Mouse (Mus musculus) adrenal gland, adult (tissue): ENCODE data around the gene Plxna1.

Source experiments
- DNase-seq, 2 experiments: peaks; one replicate each; pipeline ENCODE4 v3.0.0; 2022 to 2023; ENCODE audit warnings: low spot score in 1 of 2; ENCODE audit not compliant: inconsistent age in 2 of 2

Plxna1 gene

DNA sequence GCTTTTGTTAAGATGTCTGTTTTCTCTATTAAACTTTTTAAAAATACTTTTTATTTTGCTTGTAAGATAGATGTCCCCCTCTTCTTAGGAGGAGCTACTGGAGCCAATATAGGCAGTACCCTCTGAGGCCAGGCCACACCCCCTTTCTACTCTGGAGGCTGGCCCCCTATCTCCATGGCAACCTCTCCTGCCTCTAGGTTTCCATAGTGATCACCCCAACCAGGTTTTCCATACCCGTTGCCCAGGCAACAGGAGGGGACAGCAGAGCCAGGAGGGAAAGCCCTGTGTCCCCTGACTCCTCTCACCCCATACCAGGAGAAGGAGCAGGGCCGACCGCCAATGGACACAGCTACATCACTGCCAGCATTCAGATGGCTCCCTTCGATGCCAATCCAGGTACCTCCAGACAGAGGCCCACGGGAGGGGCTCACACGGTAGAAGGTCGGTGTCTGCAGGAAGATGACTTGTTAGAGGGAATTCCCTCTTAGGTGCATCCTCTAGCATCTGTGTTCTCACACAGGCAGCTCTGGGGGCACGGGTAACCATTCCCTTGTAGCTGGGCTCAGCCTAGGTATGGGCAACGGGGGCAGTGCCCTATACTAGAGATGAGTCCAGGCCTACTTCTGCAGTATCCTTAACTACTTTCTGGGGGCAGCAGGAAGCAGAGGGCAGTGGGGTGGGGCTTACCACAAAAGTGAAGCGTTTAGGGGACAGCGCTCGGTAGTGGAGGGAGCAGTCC lies 28.3 kb downstream of the Plxna1 start:
- no peak for DNase-seq

DNA sequence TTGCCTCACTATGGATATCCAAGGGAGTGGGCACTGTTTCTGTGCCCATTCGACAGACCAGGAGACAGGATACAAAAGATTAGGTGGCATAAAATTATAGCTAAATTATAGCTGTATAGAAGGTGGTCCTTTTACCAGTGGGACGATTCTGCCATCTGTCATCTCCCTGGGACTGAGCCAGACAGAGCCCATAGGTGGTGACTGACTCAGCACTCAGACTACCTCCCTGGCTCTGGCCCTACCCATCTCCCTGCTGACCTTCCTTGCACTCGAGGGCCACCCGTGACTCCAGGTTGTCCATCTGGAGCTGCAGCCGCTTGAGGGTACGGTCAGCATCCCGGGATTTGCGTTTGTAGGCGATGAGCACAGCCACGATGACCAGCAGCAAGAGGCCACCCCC lies 31.5 kb downstream of the Plxna1 start:
- no peak for DNase-seq

DNA sequence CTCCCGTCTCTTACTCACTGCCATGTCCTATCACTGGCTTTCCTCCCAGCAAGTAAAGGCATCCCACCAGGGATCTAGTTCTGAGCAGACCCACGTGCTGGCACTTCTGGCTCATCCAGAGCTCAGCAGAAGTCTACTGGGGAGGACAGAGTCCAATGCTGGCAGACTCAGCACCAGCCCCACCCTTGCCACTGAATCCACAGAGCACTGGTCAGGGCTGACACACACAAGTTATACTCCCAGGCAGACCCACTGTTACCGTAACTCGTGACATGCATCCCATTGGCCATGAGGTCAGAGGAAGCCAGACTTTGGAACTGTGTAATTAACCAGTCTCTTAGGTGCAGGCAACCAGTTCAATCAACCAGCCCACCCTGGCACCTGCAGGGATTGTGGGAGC lies 33.8 kb downstream of the Plxna1 start:
- no peak for DNase-seq

DNA sequence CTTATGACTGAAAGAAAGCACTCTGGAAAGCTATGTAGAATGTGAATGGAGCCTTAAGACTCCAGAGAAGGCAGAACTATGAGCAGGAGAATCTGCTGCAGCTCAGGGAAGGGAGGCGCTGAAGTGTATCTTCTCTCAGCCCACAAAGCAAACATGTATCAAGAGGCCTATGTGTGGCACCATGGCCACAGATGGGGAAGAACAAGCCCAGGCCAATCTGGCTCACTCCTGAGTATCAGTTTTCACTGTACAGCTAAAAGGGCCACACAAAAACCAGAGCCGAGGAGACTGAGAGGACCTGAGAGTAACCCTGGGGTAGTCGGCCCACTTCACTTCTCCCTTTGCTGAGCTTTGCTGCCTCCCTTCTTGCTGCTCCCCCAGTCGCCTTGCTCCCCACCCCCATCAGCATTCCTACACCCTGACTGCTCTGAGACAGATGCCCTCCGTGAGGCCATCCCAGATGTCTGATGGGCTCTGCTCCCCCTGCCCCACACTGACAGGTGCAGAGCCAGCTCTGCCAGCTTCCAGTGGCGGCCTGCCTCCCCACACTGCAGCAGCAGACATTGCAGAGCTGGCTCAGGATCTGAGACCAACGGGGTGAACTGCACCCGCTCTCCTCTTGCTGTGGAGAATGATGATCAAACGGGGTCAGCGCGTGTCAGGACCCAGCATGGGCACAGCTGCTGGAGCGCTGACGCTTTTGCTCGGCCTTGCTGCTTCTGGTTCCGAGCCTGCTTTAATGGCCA lies 34.5 kb downstream of the Plxna1 start:
- no peak for DNase-seq

DNA sequence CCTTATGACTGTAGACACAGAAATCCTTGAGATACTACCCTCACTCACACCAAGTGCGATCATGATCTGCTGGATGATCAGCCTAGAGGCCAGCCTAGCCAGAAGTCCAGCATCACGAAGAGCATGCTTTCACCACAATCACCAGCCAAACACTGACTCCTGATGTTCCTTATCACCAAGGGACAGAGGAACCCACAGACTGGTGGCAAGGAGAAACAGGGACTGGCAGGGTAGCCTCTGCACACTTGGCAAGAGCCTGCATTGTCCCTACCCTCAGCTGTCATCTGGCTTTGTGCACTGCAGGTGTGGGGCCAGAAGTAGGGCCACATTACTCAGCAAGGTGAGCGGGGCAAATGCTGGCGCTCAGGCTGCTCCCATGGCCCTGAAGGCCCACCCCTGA lies 37.6 kb downstream of the Plxna1 start:
- no peak for DNase-seq

DNA sequence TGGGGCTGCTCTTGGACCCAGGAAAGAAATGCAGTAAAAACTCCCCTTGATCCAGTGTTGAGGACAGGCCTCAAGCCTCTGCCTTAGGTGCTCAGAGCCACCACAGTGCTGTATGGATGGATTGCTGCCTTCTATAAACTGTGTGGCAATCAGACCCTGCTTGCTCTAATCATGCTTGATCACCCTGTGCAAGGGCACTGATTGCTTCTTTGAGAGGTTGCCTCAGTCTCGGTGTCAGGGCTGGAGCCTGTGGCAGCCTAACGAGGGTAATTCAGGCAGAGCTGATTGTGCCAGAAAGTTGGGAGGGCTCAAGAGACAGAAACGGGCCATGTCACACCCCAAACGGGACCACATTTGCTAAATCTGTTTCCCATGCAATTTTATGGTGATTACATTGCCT lies 47.2 kb downstream of the Plxna1 start:
- DNase-seq = peak in 1 of 2 experiments; percentile 61

DNA sequence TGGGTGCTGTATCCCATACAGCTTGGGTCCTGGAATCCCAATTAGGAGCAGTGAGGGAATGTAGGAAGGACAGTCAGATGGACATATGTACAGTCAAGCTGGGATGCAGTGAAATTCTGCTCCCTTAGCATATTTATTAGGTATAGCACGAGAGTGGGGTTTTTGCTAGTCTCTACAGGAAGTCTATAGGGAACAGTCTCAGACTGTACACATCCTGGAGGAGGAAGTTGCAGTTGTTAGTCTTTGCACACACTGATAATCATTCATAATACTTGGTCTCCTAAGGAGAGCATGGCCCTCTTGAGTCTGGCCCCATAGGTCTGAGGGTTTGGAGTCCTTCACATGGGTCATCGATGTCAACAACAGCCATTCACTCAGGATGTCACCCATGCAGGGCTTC lies 50.9 kb downstream of the Plxna1 start:
- no peak for DNase-seq

DNA sequence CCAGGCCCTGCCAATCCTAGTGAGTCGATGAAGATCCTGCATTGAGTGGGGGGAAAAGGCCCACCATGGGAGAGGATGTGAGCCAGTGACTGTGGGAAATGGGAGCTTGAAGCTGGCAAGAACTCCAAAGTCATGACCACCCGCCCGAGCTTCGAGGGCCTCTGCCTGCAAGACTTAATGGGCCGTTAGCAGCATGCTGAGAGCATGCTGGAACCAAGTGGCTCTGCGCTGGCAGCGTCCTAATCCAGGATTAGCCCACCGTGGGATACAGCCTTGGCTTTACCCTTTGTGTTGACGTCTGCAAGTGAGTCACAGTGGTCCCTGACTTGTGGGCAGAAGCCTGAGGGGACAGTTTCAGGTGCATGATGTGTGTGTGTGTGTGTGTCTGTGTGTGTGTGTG lies 52.2 kb downstream of the Plxna1 start:
- DNase-seq = no peak

DNA sequence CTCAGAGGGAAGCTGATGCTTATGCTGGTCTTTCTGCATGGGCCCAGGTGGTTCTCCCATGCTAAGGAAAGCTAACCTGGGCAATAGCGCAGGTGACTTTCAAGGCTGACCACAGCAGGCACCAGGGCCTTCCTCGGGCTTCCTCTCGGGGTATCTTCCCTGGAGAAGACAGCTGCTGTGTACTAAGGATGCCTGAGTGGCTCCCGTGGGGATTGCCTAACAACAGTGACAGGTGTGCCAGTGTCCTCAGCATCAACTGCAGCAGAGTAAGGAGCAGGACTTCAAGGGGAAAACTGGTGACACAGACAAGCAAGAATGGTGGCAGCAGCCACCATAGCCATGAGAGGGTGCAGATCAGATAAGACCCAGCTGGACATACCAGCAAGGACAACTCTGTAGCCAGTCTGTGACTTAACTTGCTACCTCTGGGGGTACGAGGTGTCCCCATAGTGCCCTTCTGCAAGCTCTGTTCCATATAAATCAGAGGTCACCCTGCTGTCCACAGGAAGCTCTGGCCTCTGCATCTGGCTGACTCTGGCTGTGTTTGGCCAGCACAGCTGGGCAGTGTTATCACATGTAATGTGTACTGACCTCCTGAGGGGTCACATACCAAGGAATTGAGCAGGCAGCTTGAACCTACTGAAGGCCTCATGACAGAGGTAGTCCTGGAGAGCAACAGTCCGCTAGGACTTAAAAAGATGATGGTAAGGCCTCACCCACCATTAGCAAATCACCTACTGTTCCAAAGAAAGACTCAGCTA lies 54.0 kb downstream of the Plxna1 start:
- DNase-seq = no peak

DNA sequence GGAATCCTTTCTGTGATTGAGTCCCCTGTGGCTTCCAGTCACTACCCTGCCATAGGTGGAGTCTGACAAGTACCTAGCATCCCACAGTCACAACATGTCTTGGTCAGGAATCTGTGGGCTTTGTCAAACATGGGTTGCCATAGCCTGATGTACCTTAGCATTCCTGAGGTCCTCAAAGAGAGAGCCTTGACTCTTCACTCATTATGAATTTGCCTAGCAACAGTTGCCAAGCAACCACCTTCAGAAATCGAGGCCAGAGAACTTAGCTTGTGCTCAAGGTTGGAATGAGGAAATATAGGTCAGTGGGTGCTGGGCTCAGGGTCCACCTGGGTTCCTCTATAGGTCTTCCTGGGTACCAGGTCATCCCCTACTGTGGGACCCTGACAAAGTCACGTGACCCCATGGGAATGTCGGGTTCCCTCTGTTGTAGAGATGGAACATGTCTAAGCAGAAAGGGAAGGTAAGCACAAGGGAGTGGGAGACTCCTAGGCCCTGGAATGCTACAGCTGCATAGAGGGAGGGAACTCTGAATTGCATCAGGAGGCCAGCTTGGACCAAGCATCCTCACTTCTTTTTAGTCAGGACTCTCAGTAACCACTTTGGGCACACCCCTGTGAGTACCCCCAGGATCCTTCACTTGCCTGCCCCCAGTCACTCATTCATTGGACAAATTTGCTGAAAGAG lies 57.9 kb downstream of the Plxna1 start:
- DNase-seq = peak in 1 of 2 experiments; percentile 73

DNA sequence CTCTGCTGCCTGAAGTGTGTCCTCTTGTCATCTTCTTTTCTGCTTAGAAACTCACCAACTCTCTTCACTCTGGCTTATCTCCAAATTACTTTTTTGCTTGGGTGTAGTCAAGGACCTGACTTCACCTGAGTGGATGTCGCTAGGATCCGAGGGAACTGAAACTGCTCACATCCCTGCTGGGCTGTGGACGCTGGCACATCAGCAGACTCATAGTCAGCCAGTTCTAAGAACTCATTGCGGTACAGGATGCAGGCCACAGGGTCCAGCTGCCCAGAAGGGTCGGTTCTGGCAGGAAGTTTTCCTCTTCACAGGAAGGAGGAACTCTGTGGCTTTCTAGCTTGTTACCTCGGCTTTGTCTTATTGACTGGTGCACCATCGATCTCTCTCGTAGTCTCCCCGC lies 62.6 kb downstream of the Plxna1 start:
- DNase-seq = no peak

DNA sequence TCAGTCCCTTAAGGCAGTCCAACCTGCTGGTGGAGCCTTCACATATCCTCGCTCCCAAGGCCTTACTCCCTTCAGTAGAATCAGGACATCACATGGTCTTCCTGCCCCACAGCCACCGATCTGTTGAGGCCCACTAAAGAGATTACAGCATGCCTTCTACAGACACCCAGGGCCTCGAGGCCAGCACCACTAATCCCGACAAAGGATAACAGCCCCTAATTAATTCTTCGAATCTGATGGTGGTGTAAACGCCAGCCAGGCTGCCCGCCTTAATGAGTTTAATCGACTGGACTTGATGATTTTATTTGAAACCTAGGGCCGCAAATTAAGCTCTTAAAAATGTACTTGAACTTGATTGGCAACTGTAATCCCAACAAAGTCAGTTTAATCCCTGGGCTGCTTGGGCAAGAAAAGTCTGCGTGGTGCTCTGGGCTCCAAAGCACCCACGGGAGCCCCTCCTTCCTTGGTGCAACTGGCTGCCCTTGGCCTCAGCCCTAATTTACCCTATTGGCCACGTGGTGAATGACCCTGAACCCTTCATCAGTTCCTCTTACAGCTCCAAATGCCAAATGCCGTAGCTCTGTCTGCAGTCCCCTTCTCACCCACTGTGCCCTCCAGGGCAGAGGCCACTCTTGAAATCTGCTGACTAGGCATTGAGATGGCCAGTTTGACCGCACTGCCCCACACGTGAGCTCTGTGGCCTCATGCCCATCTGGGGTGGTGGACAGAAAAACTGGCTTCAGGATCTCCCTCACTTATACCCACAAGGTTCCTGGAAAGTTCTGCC lies 65.3 kb downstream of the Plxna1 start:
- peak in 1 of 2 experiments; percentile 59 for DNase-seq

DNA sequence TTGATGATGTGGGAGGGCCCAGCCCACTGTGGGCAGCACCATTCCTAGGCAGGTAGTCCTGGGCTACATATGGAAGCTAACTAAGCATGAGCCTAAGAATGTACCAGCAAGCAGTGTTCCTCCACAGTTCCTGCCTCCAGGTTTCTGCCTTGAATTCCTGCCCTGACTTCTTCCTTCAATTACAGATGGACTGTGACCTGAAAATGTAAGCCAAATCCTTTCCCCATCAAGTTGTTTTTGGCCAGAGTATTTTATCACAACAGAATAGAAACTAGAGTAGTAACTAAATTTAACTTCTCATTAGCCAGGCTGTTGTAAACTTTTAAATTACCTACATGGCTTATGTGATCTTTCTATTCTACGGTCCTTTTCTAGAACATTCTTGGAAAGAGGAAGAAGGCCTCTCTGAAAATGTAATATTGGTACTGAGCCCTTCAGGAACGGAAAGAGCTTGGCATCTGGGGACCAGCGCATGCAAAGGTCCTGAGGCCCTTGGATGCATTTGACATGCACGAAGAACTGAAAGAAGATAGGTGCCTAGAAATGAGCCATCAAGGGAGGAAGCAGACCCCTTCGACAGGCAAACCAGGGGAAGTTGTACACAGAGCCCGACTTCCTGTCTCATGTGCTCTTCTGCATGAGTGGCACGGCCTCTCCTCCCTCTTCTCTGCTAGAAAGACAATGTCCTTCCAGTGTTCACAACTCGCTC lies 66.3 kb downstream of the Plxna1 start:
- no peak for DNase-seq

DNA sequence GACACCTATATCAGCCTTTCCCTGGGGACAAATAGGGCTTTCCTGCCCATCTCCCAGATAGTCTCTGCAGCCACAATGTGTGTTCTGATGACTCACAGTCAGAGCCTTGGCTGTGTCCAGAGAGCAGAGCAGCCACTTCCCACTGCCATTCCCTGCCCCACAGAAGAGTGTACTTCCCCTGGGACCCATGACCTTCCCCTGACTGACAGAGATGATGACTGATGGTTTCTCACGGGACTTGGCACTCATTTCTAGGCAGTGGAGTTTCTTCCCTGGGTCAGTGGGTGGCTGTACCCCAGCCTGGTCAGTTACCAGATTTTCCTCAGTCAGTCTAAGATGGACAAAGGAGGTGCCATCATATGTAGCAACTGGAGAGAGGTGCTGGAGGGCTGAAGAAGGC lies 67.8 kb downstream of the Plxna1 start:
- no peak for DNase-seq

DNA sequence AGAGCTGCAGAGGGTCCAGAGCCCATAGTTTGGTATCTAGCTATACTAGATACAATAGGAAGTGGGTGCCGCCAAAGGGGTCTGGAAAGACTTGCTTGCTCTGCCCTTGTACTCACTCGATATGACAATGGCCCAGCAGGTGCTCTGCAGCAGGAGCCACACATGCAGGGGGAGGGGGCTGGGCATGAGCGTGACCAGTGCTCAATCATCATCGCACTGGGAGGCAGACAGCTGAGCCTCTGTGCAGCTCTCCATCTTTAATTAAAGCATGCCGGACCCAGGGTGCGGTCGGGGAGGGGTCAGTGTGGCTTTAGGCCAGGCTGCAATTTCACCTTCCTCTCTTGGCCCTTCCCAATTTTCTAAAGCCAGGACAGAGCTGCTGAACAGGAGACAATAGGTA lies 70.9 kb downstream of the Plxna1 start:
- no peak for DNase-seq

DNA sequence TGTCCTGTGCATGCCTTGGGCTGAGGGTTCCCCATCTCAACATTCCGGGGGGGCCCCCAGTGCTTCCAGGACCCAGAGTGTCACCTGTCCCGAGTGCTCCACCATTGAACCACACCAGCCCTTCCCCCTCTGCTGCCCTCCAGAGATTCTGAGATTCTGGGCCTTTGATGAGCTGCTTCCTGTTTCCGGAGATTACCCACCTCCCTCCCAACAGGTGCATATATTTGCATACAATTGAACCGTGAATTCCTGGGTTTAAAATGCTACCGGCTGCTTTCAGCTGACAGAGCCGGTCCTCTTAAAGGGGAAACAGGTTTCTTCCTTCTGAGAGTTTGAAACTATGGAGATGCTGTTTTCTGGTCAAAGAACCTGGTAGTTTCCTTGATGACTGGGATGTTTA lies 74.3 kb downstream of the Plxna1 start:
- DNase-seq = no peak

DNA sequence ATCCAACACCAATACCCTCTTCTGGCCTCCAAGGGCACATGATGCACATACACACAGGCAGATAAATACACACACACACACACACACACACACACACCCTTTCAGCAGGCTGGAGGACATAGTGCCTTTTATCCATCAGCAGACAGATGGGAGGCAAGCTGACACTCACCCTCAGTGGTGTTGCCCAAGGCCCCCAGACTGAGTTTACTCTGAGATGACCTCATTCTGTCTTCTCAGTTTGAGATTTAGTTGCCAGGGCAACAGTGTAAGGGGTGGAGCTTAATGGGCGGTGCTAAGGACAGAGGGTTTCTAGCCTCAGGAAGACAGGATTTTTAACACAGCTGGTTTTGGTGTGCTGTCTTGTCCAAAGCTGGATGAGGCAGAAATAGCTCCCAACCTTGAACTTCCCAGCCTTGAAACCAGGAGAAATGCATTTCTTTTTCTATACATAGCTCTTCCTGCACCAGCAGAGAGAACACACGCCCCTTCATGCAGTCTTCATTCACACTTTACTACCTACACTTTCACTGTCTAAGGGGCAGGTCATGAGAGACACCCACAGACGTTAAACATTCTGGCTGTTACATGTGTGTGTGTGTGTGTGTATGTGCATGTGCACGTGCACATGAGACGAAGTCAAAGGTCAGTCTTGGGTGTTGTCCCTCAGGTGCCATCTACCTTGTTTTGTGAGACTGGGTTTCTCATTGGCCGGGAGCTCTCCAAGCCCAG lies 75.6 kb downstream of the Plxna1 start:
- DNase-seq = peak; percentile 86 to 94

DNA sequence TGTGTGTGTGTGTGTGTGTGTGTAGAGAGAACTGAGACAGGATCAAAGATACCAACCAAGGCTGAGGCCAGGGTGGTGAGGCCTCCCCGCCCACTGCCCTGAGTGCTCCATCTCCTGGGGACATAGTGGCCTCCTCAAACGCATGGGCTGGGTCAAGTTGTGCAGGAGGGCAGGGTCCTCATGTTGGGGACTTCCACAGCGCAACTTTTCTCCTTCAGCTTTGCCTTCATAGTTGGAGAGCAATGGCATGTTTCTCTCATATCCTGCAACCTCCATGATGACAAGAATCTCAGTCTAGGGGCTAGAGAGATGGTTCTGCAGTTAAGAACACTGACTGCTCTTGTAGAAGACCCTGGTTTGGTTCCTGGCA lies 76.1 kb downstream of the Plxna1 start:
- DNase-seq = no peak

DNA sequence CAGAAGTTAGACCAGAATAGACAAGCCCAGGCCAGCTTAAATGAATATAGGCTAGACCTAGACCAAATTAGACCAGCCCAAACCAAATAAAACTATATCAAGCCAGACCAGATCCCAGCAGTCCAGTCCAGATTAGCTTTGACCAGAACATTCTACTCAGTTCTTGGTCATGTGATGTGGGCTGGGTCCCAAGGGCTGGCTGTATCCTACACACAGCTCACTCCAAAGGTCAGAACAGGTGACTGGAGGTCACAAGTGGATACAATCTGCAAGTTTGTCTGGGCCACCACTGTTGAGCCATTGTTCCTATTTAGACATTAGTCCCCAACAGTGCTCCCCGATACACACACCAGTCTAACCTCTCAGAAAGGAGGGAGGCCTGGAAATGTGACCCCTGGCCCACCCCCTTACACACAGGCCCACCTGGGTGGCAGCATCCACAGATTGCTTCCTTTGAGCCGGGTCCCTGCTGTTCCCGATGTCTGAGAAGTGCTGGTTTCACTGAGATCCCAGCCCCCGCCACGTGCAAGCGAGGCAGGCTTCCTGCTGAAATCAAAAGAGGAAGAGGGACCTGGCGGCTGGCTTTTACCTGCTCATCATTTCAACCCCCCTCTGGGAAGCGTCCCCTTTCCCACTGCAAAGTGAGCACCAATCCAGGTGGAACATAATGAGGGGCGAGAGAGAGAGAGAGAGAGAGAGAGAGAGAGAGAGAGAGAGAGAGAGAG lies 76.7 kb downstream of the Plxna1 start:
- no peak for DNase-seq
